Mouse (Mus musculus): ENCODE measurements around the gene Kcne4.

Kcne4 gene

GRCm38 (mm10) chr1:78860056-78860455 lies 43.5 kb downstream of the Kcne4 start:
- peak; percentile 43 to 62 for DNase-seq

- DNase-seq = peak in 1 of 2 experiments; percentile 3
These were observed 45.7 kb downstream of the Kcne4 start for GRCm38 (mm10) chr1:78862281-78862680.

GRCm38 (mm10) chr1:78863833-78864232 lies 47.3 kb downstream of the Kcne4 start:
- DNase-seq = peak; percentile 6 to 26

GRCm38 (mm10) chr1:78864351-78864750 lies 47.8 kb downstream of the Kcne4 start:
- peak; percentile 27 to 50 for DNase-seq

GRCm38 (mm10) chr1:78864799-78865346 lies 48.3 kb downstream of the Kcne4 start:
- no peak for DNase-seq

- DNase-seq = no peak
These were observed 49.4 kb downstream of the Kcne4 start for GRCm38 (mm10) chr1:78865991-78866390.

- no peak for DNase-seq
These were observed 49.9 kb downstream of the Kcne4 start for GRCm38 (mm10) chr1:78866455-78866854.

Measured in lung, adult 18-20 months (tissue).